Mouse (Mus musculus) bone marrow macrophage, adult 2 months (primary cell): ENCODE results near the gene Zfp626. TPM values are rescaled to one million over a fixed set of nuclear protein-coding genes. Genes with fewer than 3 reads are reported as not detected.

Source experiments
- H3K27ac ChIP-seq: 2 replicates; pipeline ENCODE4 v1.5.1; 2012; ENCODE audit warnings: low read depth, low read length; ENCODE audit not compliant: insufficient read depth
- H3K4me1 ChIP-seq: 2 replicates; pipeline ENCODE4 v1.6.1; 2012; ENCODE audit warnings: low read length; ENCODE audit not compliant: control insufficient read depth, insufficient read depth
- H3K4me3 ChIP-seq: 2 replicates; pipeline ENCODE4 v1.5.1; 2012; ENCODE audit warnings: mild to moderate bottlenecking, low read length, moderate library complexity; ENCODE audit not compliant: insufficient read depth
- CTCF ChIP-seq: IDR thresholded peaks from 2 replicates; pipeline ENCODE4 v1.5.1; 2012; ENCODE audit warnings: low read depth, mild to moderate bottlenecking, low read length, moderate library complexity
- POLR2A ChIP-seq: IDR thresholded peaks from 2 replicates; pipeline ENCODE4 v1.6.1; 2012; ENCODE audit warnings: mild to moderate bottlenecking, low read depth, low read length, borderline replicate concordance
- polyA plus RNA-seq: library from polyadenylated mRNA; stranded (reverse); fragments of >200 nt; gene quantifications from 2 replicates; pipeline ENCODE4 v1.2.4, GENCODE M21; 2012; ENCODE audit not compliant: missing spikeins, insufficient read depth, insufficient read length

Zfp626 gene
- polyA plus RNA-seq, 1 experiment, result 9.0 TPM

DNA sequence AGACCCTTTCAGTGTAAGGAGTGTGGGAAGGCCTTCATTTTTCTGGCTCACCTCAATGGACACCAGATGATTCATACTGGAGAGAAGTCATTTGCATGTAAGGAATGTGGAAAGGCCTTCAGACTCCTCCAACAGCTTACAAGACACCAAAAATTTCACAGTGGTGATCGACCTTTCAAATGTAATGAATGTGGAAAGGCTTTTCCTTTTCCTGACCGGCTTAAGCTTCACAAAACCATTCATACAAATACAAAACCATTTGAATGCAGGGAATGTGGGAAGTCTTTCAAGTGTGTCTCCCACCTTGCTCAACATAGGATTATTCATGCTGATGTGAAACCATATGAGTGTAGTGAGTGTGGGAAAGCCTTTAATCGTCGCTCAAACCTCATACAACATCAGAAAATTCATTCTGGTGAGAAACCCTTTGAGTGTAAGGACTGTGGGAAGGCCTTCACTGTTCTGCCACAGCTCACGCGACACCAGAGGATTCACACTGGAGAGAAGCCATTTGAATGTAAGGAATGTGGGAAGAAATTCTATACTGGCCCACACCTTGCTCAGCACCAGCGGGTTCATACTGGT lies 11.6 kb downstream of the Zfp626 start:
- H3K4me1 ChIP-seq, result peaks cover 2% of the 10 kb centered on the region; the same call in 1 of the 2 replicates
- H3K27ac ChIP-seq, result no peak overlapping the region
- no peak overlapping the region for H3K4me3 ChIP-seq
- TF ChIP-seq CTCF (no peak), POLR2A (no peak)

GRCm38 (mm10) chr7:27822611-27823010 lies 15.6 kb downstream of the Zfp626 start:
- no peak overlapping the region for H3K27ac ChIP-seq
- no peaks in the 10 kb centered on the region for H3K4me1 ChIP-seq
- TF ChIP-seq POLR2A, result no peak
- TF ChIP-seq CTCF, result no peak
- no peak overlapping the region for H3K4me3 ChIP-seq

GRCm38 (mm10) chr7:27834131-27834530 lies 27.1 kb downstream of the Zfp626 start:
- no peak for TF ChIP-seq CTCF
- TF ChIP-seq POLR2A, result no peak
- H3K4me1 ChIP-seq, result 0 out of 2 replicates have a peak, but pooled peaks cover 3% of the 10 kb centered on the region
- no peak overlapping the region for H3K4me3 ChIP-seq
- no peak overlapping the region for H3K27ac ChIP-seq

DNA sequence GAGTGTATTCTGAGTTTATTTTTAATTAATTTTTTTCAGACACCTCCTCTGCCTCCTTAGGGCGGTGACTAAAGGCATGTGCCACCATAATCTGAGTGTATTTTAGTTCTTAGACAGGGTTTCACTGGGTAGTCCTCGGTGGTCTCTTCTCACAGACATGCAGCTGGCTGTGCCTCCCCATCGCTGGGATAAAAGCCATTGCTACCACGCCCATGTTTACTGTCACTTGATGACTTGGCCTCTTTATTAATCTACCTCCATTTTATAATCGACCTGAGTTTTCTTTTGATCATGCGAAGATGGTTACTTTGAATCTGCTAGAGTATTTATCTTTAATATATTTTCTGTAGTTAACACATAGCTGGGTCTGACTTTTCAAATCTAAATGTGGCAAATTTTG lies 30.9 kb downstream of the Zfp626 start:
- Histone ChIP-seq H3K4me1 (peaks cover 6% of the 10 kb centered on the region; the same call in 1 of the 2 replicates), H3K27ac (peak overlapping the region; percentile 39), H3K4me3 (peak overlapping the region; percentile 66)
- TF ChIP-seq CTCF, result no peak
- no peak for TF ChIP-seq POLR2A

GRCm38 (mm10) chr7:27838323-27839249 lies 31.6 kb downstream of the Zfp626 start, which contains the start of gene Zfp59:
Gene Zfp59, plus strand, starts transcription at chr7:27838607.
- TF ChIP-seq CTCF (no peak), POLR2A (no peak)
- Histone ChIP-seq H3K4me1 (peaks cover 6% of the 10 kb centered on the region; the same call in 1 of the 2 replicates), H3K27ac (peak within 1 kb of the TSS; percentile 39), H3K4me3 (peak within 1 kb of the TSS; percentile 66)

DNA sequence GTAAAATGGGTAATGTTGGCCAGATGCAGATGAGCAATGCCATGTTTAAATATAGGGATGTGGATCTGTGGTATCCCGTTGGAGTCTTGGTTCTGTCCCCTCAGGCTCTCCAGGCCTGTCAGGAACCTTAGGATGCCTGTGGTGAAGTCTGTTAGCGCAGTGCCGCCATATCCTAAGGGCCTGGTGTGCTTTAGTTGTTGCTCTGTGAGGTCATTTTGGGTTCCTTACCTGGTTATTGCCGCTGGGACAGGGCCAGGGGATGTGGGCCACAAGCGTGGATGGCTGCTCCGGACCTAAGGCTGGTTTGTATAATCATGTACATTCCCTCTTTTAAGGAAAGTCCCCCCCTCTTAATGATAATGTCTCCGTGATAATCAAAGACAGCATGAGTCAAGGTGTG lies 32.6 kb downstream of the Zfp626 start:
- TF ChIP-seq CTCF (no peak), POLR2A (no peak)
- Histone ChIP-seq H3K4me3 (peak overlapping the region; percentile 66; the same call in 1 of the 2 replicates), H3K27ac (no peak overlapping the region), H3K4me1 (peaks cover 6% of the 10 kb centered on the region; the same call in 1 of the 2 replicates)

- Histone ChIP-seq H3K4me3 (no peak overlapping the region), H3K27ac (no peak overlapping the region), H3K4me1 (peaks cover 6% of the 10 kb centered on the region; the same call in 1 of the 2 replicates)
- TF ChIP-seq CTCF (no peak), POLR2A (no peak)
Measured at GRCm38 (mm10) chr7:27840104-27840503, 33.1 kb downstream of the Zfp626 start.

DNA sequence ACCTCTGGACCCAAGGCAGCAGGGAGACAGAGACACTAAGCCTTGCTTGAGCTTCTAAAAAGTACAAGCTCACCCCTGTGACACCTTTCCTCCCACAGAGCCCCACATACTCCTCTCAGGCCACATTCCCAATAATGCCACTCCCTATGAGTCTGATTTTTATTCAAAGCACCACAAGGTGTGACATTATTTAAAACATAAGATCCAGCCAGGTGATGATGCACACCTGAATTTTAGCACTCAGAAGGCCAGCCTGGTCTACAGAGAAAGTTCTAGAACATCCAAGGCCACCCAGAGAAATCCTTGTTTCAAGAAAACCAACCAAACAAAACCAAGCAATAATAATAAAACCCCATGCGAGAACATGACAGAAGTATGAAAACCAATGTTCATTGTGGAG lies 50.2 kb downstream of the Zfp626 start, which contains the start of gene Zfp607a:
Gene Zfp607a (plus strand): TSS at position 301 of the 400 bp plus-strand sequence.
- no peak for TF ChIP-seq POLR2A
- TF ChIP-seq CTCF, result no peak
- Histone ChIP-seq H3K27ac (no peak within 1 kb of the TSS), H3K4me1 (peaks cover 8% of the 10 kb centered on the region)

GRCm38 (mm10) chr7:27859301-27860251 lies 52.6 kb downstream of the Zfp626 start:
- H3K27ac ChIP-seq, result peak overlapping the region; percentile 77
- TF ChIP-seq CTCF (no peak), POLR2A (no peak)
- peaks cover 8% of the 10 kb centered on the region for H3K4me1 ChIP-seq
- peak overlapping the region; percentile 88 for H3K4me3 ChIP-seq

More for the DNA sequence above, 50.2 kb downstream of the Zfp626 start, which contains the start of gene Zfp607a:
- H3K4me3 ChIP-seq, result no peak within 1 kb of the TSS
